Mouse (Mus musculus) heart, embryonic 12.5 days (tissue): ENCODE data around the gene Gnptab. TPM values are rescaled to one million over a fixed set of nuclear protein-coding genes. Genes with fewer than 3 reads are reported as not detected.

Experiments
- ATAC-seq: fragments of 200-750 bp; cut with Nextera tagmentation; 2 replicates; pipeline ENCODE4 v1.8.0; 2017; ENCODE audit warnings: moderate TSS enrichment, moderate library complexity; ENCODE audit not compliant: insufficient number of reproducible peaks, low FRiP score
- H3K27ac ChIP-seq: fragments of 300-500 bp; sonication (generic); 2 replicates; pipeline ENCODE4 v1.5.1; 2016; ENCODE audit warnings: mild to moderate bottlenecking, moderate library complexity; ENCODE audit not compliant: poor library complexity, severe bottlenecking
- H3K27me3 ChIP-seq: fragments of 300-500 bp; sonication (generic); replicated peaks from 2 replicates; pipeline ENCODE4 v1.6.1; 2016; ENCODE audit warnings: mild to moderate bottlenecking, moderate library complexity
- H3K36me3 ChIP-seq: fragments of 300-500 bp; sonication (generic); 2 replicates; pipeline ENCODE4 v1.6.1; 2016; ENCODE audit warnings: mild to moderate bottlenecking, moderate library complexity
- H3K4me1 ChIP-seq: fragments of 300-500 bp; sonication (generic); replicated peaks from 2 replicates; pipeline ENCODE4 v1.6.1; 2016; ENCODE audit warnings: mild to moderate bottlenecking
- H3K4me2 ChIP-seq: fragments of 300-500 bp; sonication (generic); 2 replicates; pipeline ENCODE4 v1.6.1; 2016; ENCODE audit warnings: mild to moderate bottlenecking, moderate library complexity
- H3K4me3 ChIP-seq: fragments of 300-500 bp; sonication (generic); 2 replicates; pipeline ENCODE4 v1.5.1; 2016; ENCODE audit warnings: mild to moderate bottlenecking
- H3K9ac ChIP-seq: fragments of 300-500 bp; sonication (generic); 2 replicates; pipeline ENCODE4 v1.6.1; 2016; ENCODE audit warnings: mild to moderate bottlenecking, moderate library complexity
- H3K9me3 ChIP-seq: fragments of 300-500 bp; sonication (generic); replicated peaks from 2 replicates; pipeline ENCODE4 v1.6.1; 2016; ENCODE audit warnings: mild to moderate bottlenecking, moderate library complexity
- WGBS: fragments of 180-500 bp; shearing (Covaris S2); methylation state at CpG from one replicate; pipeline ENCODE4 v1.1.7; 2016; 5-methylcytosine and 5-hydroxymethylcytosine counted together
- polyA plus RNA-seq: library from polyadenylated mRNA; unstranded; fragments of >200 nt; fragmentation: Nextera tagmentation; extraction: Ambion mirVana; gene quantifications from 2 replicates; pipeline ENCODE4 v1.2.1, GENCODE M21; 2016

The Gnptab gene
- polyA plus RNA-seq, 1 experiment from 2014 or later, result 11.2 TPM

- ATAC-seq, result no peak
- H3K27me3 ChIP-seq, result no peaks in the 10 kb centered on the region
- no peak overlapping the region for H3K4me3 ChIP-seq
- H3K36me3 ChIP-seq, result no peaks in the 10 kb centered on the region
- no peak overlapping the region for H3K9ac ChIP-seq
- no peak overlapping the region for H3K4me2 ChIP-seq
- H3K4me1 ChIP-seq, result peaks cover 22% of the 10 kb centered on the region
- no peak overlapping the region for H3K27ac ChIP-seq
- 67% methylated on average over 4 of the region's 4 CpGs for WGBS
- no peaks in the 10 kb centered on the region for H3K9me3 ChIP-seq
Observed at GRCm38 (mm10) chr10:88377666-88378065, 1.3 kb upstream of the Gnptab start.

DNA sequence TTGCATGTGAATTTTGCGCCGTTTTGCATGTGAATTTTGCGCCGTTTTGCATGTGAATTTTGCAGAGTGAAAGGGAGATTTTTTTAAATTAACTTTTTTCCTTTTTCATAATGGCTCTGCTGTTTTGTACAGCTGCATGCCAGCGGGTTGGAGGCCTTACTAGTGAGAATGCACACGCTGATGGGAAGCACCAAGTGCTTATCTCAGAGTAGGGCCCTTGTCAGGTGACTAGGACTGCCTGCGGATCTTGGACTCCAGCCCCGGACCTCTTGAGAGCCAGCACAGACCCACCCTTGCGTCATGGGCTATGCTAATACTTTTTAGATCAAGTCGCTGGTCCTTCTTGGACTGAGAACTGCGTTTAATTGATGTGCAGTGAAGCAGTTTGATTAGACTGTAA, 1.1 kb downstream of the Gnptab start:
- no peaks in the 10 kb centered on the region for H3K27me3 ChIP-seq
- H3K4me2 ChIP-seq, result peak overlapping the region; percentile 86
- no peaks in the 10 kb centered on the region for H3K9me3 ChIP-seq
- H3K36me3 ChIP-seq, result no peaks in the 10 kb centered on the region
- peaks cover 33% of the 10 kb centered on the region for H3K4me1 ChIP-seq
- peak overlapping the region; percentile 83 for H3K9ac ChIP-seq
- ATAC-seq, result peak; percentile 72
- 0 out of 2 replicates have a peak overlapping the region, but pooled peaks have one; percentile 26 for H3K27ac ChIP-seq
- H3K4me3 ChIP-seq, result peak overlapping the region; percentile 88
- WGBS, result 3% methylated on average over 11 of the region's 11 CpGs

GRCm38 (mm10) chr10:88380430-88381060, 1.6 kb downstream of the Gnptab start:
- Histone ChIP-seq H3K4me3 (peak overlapping the region; percentile 88), H3K9me3 (no peaks in the 10 kb centered on the region), H3K36me3 (no peaks in the 10 kb centered on the region), H3K4me2 (peak overlapping the region; percentile 86), H3K27ac (no peak overlapping the region), H3K27me3 (no peaks in the 10 kb centered on the region), H3K9ac (no peak overlapping the region), H3K4me1 (peaks cover 34% of the 10 kb centered on the region)
- no peak for ATAC-seq
- WGBS, result 53% methylated on average over 14 of the region's 14 CpGs

DNA sequence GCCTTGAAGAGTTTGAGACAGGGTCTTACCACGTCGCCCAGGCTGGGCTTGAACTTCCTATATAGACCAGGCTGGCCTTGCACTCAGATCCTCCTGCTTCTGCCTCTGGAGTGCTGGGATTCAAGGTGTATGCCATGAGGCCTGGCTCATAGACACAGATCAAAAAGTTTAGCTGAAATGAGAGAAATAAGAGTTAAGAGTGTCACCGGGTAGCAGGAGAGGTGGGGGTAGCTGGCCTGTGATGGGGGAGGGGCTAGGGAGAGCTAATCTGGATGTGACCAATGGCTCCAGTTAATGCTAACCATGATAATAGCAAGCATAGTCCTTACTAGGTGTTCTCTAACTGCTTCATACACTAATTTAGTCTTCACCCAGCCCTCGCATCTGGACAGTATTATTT, 2.4 kb downstream of the Gnptab start:
- 81% methylated on average over 4 of the region's 4 CpGs for WGBS
- H3K4me3 ChIP-seq, result no peak overlapping the region
- H3K27ac ChIP-seq, result no peak overlapping the region
- peaks cover 41% of the 10 kb centered on the region for H3K4me1 ChIP-seq
- no peaks in the 10 kb centered on the region for H3K36me3 ChIP-seq
- H3K9me3 ChIP-seq, result no peaks in the 10 kb centered on the region
- H3K27me3 ChIP-seq, result no peaks in the 10 kb centered on the region
- H3K9ac ChIP-seq, result no peak overlapping the region
- ATAC-seq, result no peak
- H3K4me2 ChIP-seq, result peak overlapping the region; percentile 86; the same call in 1 of the 2 replicates

- Histone ChIP-seq H3K27me3 (no peaks in the 10 kb centered on the region), H3K4me1 (peaks cover 43% of the 10 kb centered on the region)
- 35% methylated on average over 6 of the region's 6 CpGs for WGBS
Observed at GRCm38 (mm10) chr10:88382009-88382408, 3.1 kb downstream of the Gnptab start.

DNA sequence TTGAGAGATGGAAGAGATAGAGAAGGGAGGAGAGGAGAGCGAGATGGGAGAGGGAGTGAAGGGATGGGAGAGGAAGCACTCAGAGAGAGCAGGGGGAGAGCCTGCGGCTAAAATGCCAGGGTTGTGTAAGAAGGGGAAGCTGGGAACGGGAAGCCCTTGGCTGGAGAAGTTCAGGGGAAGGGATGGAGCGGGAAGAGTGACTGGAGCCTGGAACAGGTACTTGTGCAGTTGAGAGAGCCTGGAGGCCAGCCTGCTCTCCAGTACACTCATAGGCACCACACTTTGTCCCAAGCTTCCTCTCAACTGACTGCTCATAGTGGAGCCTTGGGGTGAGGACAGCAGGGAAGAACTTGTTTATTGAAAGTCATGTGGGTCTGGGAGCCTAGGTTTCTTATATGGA, 4.5 kb downstream of the Gnptab start:
- no peak overlapping the region for H3K4me2 ChIP-seq
- 52% methylated on average over 4 of the region's 4 CpGs for WGBS
- H3K27ac ChIP-seq, result no peak overlapping the region

More at GRCm38 (mm10) chr10:88382009-88382408, 3.1 kb downstream of the Gnptab start:
- Histone ChIP-seq H3K36me3 (no peaks in the 10 kb centered on the region), H3K4me3 (no peak overlapping the region), H3K9ac (no peak overlapping the region), H3K9me3 (no peaks in the 10 kb centered on the region), H3K4me2 (no peak overlapping the region), H3K27ac (no peak overlapping the region)
- no peak for ATAC-seq

GRCm38 (mm10) chr10:88384081-88384480, 5.1 kb downstream of the Gnptab start:
- no peak overlapping the region for H3K4me3 ChIP-seq
- ATAC-seq, result no peak
- no peaks in the 10 kb centered on the region for H3K27me3 ChIP-seq
- H3K9ac ChIP-seq, result no peak overlapping the region
- no peak overlapping the region for H3K27ac ChIP-seq
- no peak overlapping the region for H3K4me2 ChIP-seq
- no peaks in the 10 kb centered on the region for H3K36me3 ChIP-seq
- 41% methylated on average over 5 of the region's 5 CpGs for WGBS
- peaks cover 45% of the 10 kb centered on the region for H3K4me1 ChIP-seq
- no peaks in the 10 kb centered on the region for H3K9me3 ChIP-seq

More for the DNA sequence above, 4.5 kb downstream of the Gnptab start:
- no peaks in the 10 kb centered on the region for H3K9me3 ChIP-seq
- no peak for ATAC-seq
- no peak overlapping the region for H3K9ac ChIP-seq
- no peak overlapping the region for H3K4me3 ChIP-seq
- H3K4me1 ChIP-seq, result peaks cover 43% of the 10 kb centered on the region
- no peaks in the 10 kb centered on the region for H3K36me3 ChIP-seq
- H3K27me3 ChIP-seq, result no peaks in the 10 kb centered on the region

DNA sequence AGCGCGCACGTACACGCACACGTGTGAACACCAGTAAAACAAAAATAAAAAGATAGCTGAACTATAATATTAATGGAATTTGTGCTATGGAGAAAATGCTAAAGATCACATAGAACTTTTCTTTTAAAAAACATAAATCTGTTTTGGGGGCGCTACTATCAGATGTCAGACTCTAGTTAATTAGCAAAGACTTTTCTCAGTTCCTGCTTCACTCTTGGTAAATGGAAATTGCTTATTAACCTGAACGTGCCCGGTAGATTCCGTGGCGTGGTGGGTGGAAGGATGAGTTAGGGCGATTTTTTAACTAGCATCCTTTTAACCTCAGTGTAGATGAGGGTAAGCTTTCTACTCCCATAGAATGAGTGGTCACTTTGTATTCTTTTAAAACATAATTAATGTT, 6.4 kb downstream of the Gnptab start:
- Histone ChIP-seq H3K27me3 (no peaks in the 10 kb centered on the region), H3K9me3 (no peaks in the 10 kb centered on the region), H3K9ac (no peak overlapping the region), H3K27ac (no peak overlapping the region), H3K4me3 (no peak overlapping the region), H3K4me2 (no peak overlapping the region), H3K36me3 (no peaks in the 10 kb centered on the region), H3K4me1 (peaks cover 54% of the 10 kb centered on the region)
- 90% methylated on average over 11 of the region's 11 CpGs for WGBS
- no peak for ATAC-seq

GRCm38 (mm10) chr10:88385758-88386157, 6.8 kb downstream of the Gnptab start:
- 0 out of 2 replicates have a peak overlapping the region, but pooled peaks have one; percentile 11 for H3K4me2 ChIP-seq
- H3K4me1 ChIP-seq, result peaks cover 54% of the 10 kb centered on the region
- 15% methylated on average over 6 of the region's 6 CpGs for WGBS

DNA sequence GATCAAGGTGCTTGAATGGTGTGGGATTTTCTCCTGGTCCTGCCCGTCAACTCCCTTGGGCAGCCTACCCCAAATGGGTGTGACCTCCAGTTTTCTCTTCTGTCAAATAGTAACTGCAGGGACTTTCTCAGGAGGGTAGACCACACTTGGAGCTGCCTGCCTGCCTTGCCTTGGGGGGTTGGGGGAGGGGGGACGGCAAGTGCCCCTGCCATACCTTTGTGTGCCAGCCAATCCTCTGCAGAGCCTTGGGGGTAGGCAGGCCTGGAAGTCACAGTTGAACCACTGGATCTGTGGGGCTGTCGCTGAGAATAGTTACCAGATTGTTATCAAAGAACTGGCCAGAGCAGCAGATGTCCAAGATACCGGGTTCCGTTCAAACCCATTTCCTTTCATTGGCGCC, 7.3 kb downstream of the Gnptab start:
- ATAC-seq, result no peak
- 67% methylated on average over 6 of the region's 6 CpGs for WGBS
- no peaks in the 10 kb centered on the region for H3K9me3 ChIP-seq
- H3K4me2 ChIP-seq, result 0 out of 2 replicates have a peak overlapping the region, but pooled peaks have one; percentile 11
- no peak overlapping the region for H3K27ac ChIP-seq
- no peak overlapping the region for H3K4me3 ChIP-seq
- no peaks in the 10 kb centered on the region for H3K27me3 ChIP-seq
- peaks cover 51% of the 10 kb centered on the region for H3K4me1 ChIP-seq
- no peak overlapping the region for H3K9ac ChIP-seq
- no peaks in the 10 kb centered on the region for H3K36me3 ChIP-seq

More at GRCm38 (mm10) chr10:88385758-88386157, 6.8 kb downstream of the Gnptab start:
- ATAC-seq, result no peak
- Histone ChIP-seq H3K27ac (no peak overlapping the region), H3K36me3 (no peaks in the 10 kb centered on the region), H3K9me3 (no peaks in the 10 kb centered on the region), H3K4me3 (no peak overlapping the region), H3K9ac (no peak overlapping the region), H3K27me3 (no peaks in the 10 kb centered on the region)

- ATAC-seq, result peak; percentile 66
Observed at GRCm38 (mm10) chr10:88389576-88389975, 10.6 kb downstream of the Gnptab start.

More at GRCm38 (mm10) chr10:88389576-88389975, 10.6 kb downstream of the Gnptab start:
- Histone ChIP-seq H3K4me3 (no peak overlapping the region), H3K27me3 (no peaks in the 10 kb centered on the region), H3K9ac (no peak overlapping the region), H3K4me2 (0 out of 2 replicates have a peak overlapping the region, but pooled peaks have one; percentile 1), H3K9me3 (no peaks in the 10 kb centered on the region), H3K27ac (no peak overlapping the region), H3K36me3 (peaks cover 5% of the 10 kb centered on the region; the same call in 1 of the 2 replicates), H3K4me1 (peaks cover 31% of the 10 kb centered on the region)
- 7% methylated on average over 4 of the region's 4 CpGs for WGBS
